Mouse (Mus musculus): Measurements from ENCODE around the gene Asic4. TPM values are rescaled to one million over a fixed set of nuclear protein-coding genes. Genes with fewer than 3 reads are reported as not detected.

Gene Asic4
- polyA plus RNA-seq, 1 experiment = 1.0 TPM

DNA sequence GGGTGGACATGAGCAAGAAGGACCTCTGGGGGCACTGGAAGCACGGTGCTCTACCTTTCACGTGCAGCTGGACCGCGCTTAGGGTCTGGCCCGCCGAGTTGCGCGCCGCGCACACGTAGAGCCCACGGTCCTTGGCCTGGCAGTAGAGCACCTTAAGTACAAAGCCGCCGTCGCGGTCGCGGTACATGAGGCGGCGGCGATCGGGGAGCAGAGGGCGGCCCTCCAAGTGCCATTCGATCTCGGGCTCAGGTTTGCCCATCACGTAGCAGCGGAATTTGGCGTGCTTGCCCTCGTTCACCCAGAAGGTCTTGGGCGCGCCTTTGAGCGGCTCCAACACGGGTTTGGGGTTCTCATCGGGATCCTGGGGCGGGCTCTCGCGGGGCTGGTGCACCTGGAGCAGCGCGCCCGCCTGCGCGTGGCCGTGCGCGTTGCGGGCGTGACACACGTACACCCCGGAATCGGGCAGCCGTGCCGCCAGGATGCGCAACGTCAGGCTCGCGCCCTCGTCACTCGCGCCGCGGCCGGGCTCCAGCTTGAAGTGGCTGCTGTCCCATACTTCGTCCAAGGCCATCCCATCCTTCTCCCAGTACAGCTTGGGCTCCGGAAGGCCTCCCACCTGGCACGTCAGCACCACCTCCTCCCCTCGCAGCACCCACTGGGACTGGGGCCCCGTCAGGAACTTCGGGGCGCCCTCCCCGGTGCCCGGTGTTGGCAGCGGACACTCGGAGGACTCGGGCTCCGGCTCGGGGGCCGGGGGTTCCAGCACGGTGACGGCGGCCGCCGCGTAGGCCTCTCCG lies 55.1 kb downstream of the Asic4 start:
- Histone ChIP-seq H3K27ac (ENCODE audit: control insufficient read depth, insufficient read depth, low read depth, low read length) (peak overlapping the region; percentile 57), H3K36me3 (ENCODE audit: control insufficient read depth, insufficient read depth, low read length) (no peaks in the 10 kb centered on the region), H3K4me3 (ENCODE audit: control insufficient read depth, low read depth, low read length) (peak overlapping the region; percentile 66), H3K27me3 (ENCODE audit: control insufficient read depth, insufficient read depth, low read length) (no peaks in the 10 kb centered on the region), H3K4me1 (ENCODE audit: control insufficient read depth, insufficient read depth, low read length) (peaks cover 37% of the 10 kb centered on the region)
- TF ChIP-seq POLR2A (IDR thresholded peaks at IDR 0.05; ENCODE audit: control insufficient read depth, low read depth, low read length) (peak; percentile 40; the same call in 1 of the 2 replicates), CTCF (IDR thresholded peaks at IDR 0.05; ENCODE audit: control insufficient read depth, insufficient read depth, insufficient replicate concordance, low read depth, low read length) (no peak)

- Histone ChIP-seq H3K4me3 (ENCODE audit: control insufficient read depth, low read depth, low read length) (peak within 1 kb of the TSS; percentile 66), H3K27ac (ENCODE audit: control insufficient read depth, insufficient read depth, low read depth, low read length) (peak within 1 kb of the TSS; percentile 57), H3K36me3 (ENCODE audit: control insufficient read depth, insufficient read depth, low read length) (no peaks in the 10 kb centered on the region), H3K27me3 (ENCODE audit: control insufficient read depth, insufficient read depth, low read length) (no peaks in the 10 kb centered on the region), H3K4me1 (ENCODE audit: control insufficient read depth, insufficient read depth, low read length) (peaks cover 37% of the 10 kb centered on the region)
- TF ChIP-seq CTCF (IDR thresholded peaks at IDR 0.05; ENCODE audit: control insufficient read depth, insufficient read depth, insufficient replicate concordance, low read depth, low read length) = no peak
- TF ChIP-seq POLR2A (IDR thresholded peaks at IDR 0.05; ENCODE audit: control insufficient read depth, low read depth, low read length) = peak; percentile 45; the same call in 1 of the 2 replicates
Measured at GRCm38 (mm10) chr1:75505956-75506831, 56.0 kb downstream of the Asic4 start, which contains the start of gene Obsl1. Gene Obsl1 (minus strand): TSS chr1:75506452.

DNA sequence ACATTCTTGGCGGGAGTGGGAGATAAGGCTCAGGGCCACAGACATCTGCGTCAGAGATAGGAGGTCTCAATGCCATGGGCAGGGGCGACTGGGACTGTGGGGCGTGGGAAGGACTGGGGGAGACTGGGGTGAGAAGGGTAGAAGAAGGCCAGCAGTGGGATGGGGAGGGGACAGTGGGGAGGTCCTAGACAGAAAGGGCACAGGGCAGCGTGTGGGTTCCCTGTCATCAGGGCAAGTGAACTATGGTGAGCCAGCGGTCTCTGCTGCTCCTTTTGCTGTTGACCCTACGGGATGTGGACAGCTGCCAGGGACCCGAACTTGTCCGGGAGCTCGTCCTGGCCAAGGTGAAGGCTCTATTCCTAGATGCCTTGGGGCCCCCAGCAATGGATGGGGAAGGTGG lies 56.8 kb downstream of the Asic4 start, which contains the start of gene Inha:
Inha (plus strand) TSS at position 72 of the 400 bp plus-strand sequence.
- Histone ChIP-seq H3K27ac (ENCODE audit: control insufficient read depth, insufficient read depth, low read depth, low read length) (peak within 1 kb of the TSS; percentile 57), H3K27me3 (ENCODE audit: control insufficient read depth, insufficient read depth, low read length) (no peaks in the 10 kb centered on the region), H3K4me1 (ENCODE audit: control insufficient read depth, insufficient read depth, low read length) (peaks cover 37% of the 10 kb centered on the region), H3K4me3 (ENCODE audit: control insufficient read depth, low read depth, low read length) (peak within 1 kb of the TSS; percentile 66), H3K36me3 (ENCODE audit: control insufficient read depth, insufficient read depth, low read length) (no peaks in the 10 kb centered on the region)
- TF ChIP-seq CTCF (IDR thresholded peaks at IDR 0.05; ENCODE audit: control insufficient read depth, insufficient read depth, insufficient replicate concordance, low read depth, low read length) (no peak), POLR2A (IDR thresholded peaks at IDR 0.05; ENCODE audit: control insufficient read depth, low read depth, low read length) (no peak)

DNA sequence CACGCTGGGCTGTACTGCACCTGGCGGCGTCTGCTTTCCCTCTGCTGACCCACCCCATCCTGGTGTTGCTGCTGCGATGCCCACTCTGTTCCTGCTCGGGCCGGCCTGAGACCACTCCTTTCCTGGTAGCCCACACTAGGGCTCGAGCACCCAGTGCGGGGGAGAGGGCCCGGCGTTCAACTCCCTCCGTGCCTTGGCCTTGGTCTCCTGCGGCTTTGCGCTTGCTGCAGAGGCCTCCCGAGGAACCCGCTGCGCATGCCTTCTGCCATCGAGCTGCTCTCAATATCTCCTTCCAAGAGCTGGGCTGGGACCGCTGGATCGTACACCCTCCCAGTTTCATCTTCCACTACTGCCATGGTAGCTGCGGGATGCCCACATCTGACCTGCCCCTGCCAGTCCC lies 59.4 kb downstream of the Asic4 start:
- Histone ChIP-seq H3K4me1 (ENCODE audit: control insufficient read depth, insufficient read depth, low read length) (peaks cover 27% of the 10 kb centered on the region), H3K27me3 (ENCODE audit: control insufficient read depth, insufficient read depth, low read length) (no peaks in the 10 kb centered on the region), H3K4me3 (ENCODE audit: control insufficient read depth, low read depth, low read length) (no peak overlapping the region), H3K36me3 (ENCODE audit: control insufficient read depth, insufficient read depth, low read length) (no peaks in the 10 kb centered on the region), H3K27ac (ENCODE audit: control insufficient read depth, insufficient read depth, low read depth, low read length) (peak overlapping the region; percentile 59)
- TF ChIP-seq CTCF (IDR thresholded peaks at IDR 0.05; ENCODE audit: control insufficient read depth, insufficient read depth, insufficient replicate concordance, low read depth, low read length) (no peak), POLR2A (IDR thresholded peaks at IDR 0.05; ENCODE audit: control insufficient read depth, low read depth, low read length) (no peak)

GRCm38 (mm10) chr1:75510154-75510553 lies 59.9 kb downstream of the Asic4 start:
- Histone ChIP-seq H3K4me3 (ENCODE audit: control insufficient read depth, low read depth, low read length) (no peak overlapping the region), H3K36me3 (ENCODE audit: control insufficient read depth, insufficient read depth, low read length) (no peaks in the 10 kb centered on the region), H3K27ac (ENCODE audit: control insufficient read depth, insufficient read depth, low read depth, low read length) (peak overlapping the region; percentile 59), H3K27me3 (ENCODE audit: control insufficient read depth, insufficient read depth, low read length) (no peaks in the 10 kb centered on the region), H3K4me1 (ENCODE audit: control insufficient read depth, insufficient read depth, low read length) (peaks cover 24% of the 10 kb centered on the region)
- no peak for TF ChIP-seq CTCF (IDR thresholded peaks at IDR 0.05; ENCODE audit: control insufficient read depth, insufficient read depth, insufficient replicate concordance, low read depth, low read length)
- no peak for TF ChIP-seq POLR2A (IDR thresholded peaks at IDR 0.05; ENCODE audit: control insufficient read depth, low read depth, low read length)

- no peak overlapping the region for H3K4me3 ChIP-seq (ENCODE audit: control insufficient read depth, low read depth, low read length)
- H3K36me3 ChIP-seq (ENCODE audit: control insufficient read depth, insufficient read depth, low read length) = no peaks in the 10 kb centered on the region
- TF ChIP-seq CTCF (IDR thresholded peaks at IDR 0.05; ENCODE audit: control insufficient read depth, insufficient read depth, insufficient replicate concordance, low read depth, low read length) (no peak), POLR2A (IDR thresholded peaks at IDR 0.05; ENCODE audit: control insufficient read depth, low read depth, low read length) (no peak)
- no peaks in the 10 kb centered on the region for H3K27me3 ChIP-seq (ENCODE audit: control insufficient read depth, insufficient read depth, low read length)
- H3K27ac ChIP-seq (ENCODE audit: control insufficient read depth, insufficient read depth, low read depth, low read length) = peak overlapping the region; percentile 24; the same call in 1 of the 2 replicates
- peaks cover 10% of the 10 kb centered on the region for H3K4me1 ChIP-seq (ENCODE audit: control insufficient read depth, insufficient read depth, low read length)
Measured at GRCm38 (mm10) chr1:75511437-75512210, 61.4 kb downstream of the Asic4 start.
